Mouse (Mus musculus) bone marrow macrophage, adult 2 months (primary cell): ENCODE results near the gene Ppfibp1.

Source experiments
- CTCF ChIP-seq: IDR thresholded peaks from 2 replicates; pipeline ENCODE4 v1.5.1; 2012; ENCODE audit warnings: low read depth, mild to moderate bottlenecking, low read length, moderate library complexity
- POLR2A ChIP-seq: IDR thresholded peaks from 2 replicates; pipeline ENCODE4 v1.6.1; 2012; ENCODE audit warnings: mild to moderate bottlenecking, low read depth, low read length, borderline replicate concordance

DNA sequence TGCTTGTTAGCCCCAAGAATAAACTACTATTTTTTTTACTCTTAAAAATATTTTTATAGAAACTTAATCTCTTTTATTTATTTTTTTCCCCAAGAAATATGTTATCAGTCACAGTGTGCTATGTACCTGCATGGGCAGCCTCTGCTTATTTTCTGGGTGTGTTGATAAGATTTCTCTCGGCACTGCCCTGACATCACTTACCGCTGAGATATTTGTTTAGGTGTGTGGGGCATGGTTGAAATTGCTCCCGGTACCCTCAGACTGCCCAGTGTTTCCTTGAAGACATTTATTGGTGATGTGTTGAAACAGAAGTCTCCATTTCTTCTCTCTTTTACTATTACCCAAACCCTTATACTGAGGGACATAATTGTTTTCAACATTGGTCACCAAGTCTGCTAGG, 136.5 kb downstream of the Ppfibp1 start:
- no peak for TF ChIP-seq CTCF
- TF ChIP-seq POLR2A = no peak
